Mouse (Mus musculus) lung, postnatal 25 days (tissue): ENCODE measurements around the gene Vmn1r62.
"Not testable (repeated sequence)": the region's sequence is repeated elsewhere in the genome, so short reads cannot be mapped to it uniquely, and the experiment has no call there.

Experiments
- DNase-seq: peaks from one replicate; pipeline ENCODE4 v3.0.0; 2022; ENCODE audit warnings: low spot score

Gene Vmn1r62

DNA sequence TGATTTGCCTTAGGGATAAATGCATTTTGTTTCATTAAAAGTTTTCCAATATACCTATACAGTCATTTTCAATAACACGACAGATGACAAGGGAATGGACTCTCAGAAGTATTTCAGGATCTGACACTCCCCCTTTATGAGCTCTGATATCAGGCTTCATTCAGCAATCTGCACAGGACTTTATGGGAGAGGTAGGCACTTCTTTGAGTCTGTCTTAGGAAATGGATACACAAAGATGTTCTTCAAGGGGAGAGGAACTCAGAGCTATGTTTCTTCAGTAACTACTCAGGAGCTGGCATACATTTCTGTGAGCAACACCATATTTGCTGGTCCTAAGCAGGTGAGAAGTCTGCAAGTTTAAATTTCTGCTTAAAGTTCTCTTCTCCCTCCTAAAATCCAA lies at the start of gene Vmn1r62:
Gene Vmn1r62, plus strand, starts transcription at position 301 of the 400 bp plus-strand sequence.
- DNase-seq = not testable (repeated sequence)
